Mouse (Mus musculus): ENCODE data around the gene Tnks2.

DNA sequence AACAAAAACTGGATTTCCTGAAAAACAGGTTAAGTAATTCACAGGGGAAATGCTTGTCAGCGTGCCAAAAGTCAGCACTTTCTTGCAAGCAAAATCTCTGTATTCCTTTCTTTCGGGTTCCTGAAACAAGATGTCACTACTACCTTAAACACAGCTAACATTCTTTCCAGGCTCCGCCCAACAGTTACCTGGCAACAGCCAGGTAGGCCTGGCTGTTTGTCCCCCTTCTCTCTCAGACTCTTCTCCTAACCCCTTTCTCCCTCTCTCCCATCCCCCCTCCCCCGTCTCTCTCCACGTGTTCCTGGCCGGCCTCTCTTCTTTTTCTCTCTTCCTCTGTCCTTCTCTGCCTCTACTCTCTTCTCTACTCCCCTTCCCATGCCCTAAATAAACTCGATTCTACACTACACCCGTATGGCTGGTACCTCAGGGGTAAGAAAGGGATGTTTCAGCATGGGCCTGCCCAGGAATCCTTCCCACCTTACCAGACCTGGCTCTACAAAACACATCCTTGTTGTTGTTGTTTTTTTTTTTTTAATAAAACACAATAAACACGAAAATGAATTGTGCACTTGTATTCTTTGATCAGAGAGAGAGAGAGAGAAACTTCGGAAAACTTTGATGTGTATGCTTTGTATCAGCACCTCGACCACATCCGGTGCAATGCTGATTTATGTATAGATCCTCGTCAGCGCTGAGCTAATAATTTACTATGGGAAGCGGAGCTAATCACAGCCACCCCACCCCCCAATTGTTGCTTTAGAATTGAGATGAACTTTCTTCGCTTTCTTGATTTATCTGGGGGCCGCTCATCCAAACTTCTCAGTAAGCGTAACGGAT lies 863 bp upstream of the Tnks2 start:
- TF ChIP-seq POLR2A (IDR thresholded peaks at IDR 0.05; ENCODE audit: low read depth, low read length) (no peak), ZNF384 (IDR thresholded peaks at IDR 0.05; ENCODE audit: low read depth, low read length) (no peak), CTCF (conservative IDR thresholded peaks at IDR 0.05 in 1 of 2, IDR thresholded peaks at IDR 0.05 in 1 of 2; ENCODE audit: low read depth in 2 of 2, low read length in 2 of 2) (no peak), HCFC1 (IDR thresholded peaks at IDR 0.05; ENCODE audit: low read depth, low read length) (no peak), KAT2A (IDR thresholded peaks at IDR 0.05; ENCODE audit: insufficient replicate concordance, low read length) (no peak), EP300 (IDR thresholded peaks at IDR 0.05; ENCODE audit: low read length) (no peak), ZMIZ1 (IDR thresholded peaks at IDR 0.05; ENCODE audit: low read depth, low read length) (no peak), GABPA (IDR thresholded peaks at IDR 0.05; ENCODE audit: insufficient replicate concordance, low read depth, low read length) (no peak), RCOR1 (conservative IDR thresholded peaks at IDR 0.05; ENCODE audit: low read depth, low read length) (no peak), TCF12 (IDR thresholded peaks at IDR 0.05; ENCODE audit: low read depth, low read length) (no peak), UBTF (IDR thresholded peaks at IDR 0.05; ENCODE audit: low read depth, low read length) (no peak), MXI1 (IDR thresholded peaks at IDR 0.05; ENCODE audit: low read depth, low read length) (peak; percentile 74; the same call in 1 of the 2 replicates)
